Mouse (Mus musculus) limb, embryonic 14.5 days (tissue): ENCODE measurements around the gene Smpdl3b. TPM values are rescaled to one million over a fixed set of nuclear protein-coding genes. Genes with fewer than 3 reads are reported as not detected.

Source experiments
- ATAC-seq: fragments of 200-750 bp; cut with Nextera tagmentation; 2 replicates; pipeline ENCODE4 v1.8.0; 2017; ENCODE audit warnings: low read depth, moderate number of reproducible peaks, moderate TSS enrichment; ENCODE audit not compliant: low FRiP score
- DNase-seq: peaks from one replicate; pipeline ENCODE4 v3.0.0-alpha.2; 2015; ENCODE audit warnings: low spot score
- H3K27ac ChIP-seq: fragments of 300-500 bp; sonication (generic); replicated peaks from 2 replicates; pipeline ENCODE4 v1.5.1; 2014; ENCODE audit warnings: low read depth, mild to moderate bottlenecking, low read length, moderate library complexity, mixed read lengths
- H3K27me3 ChIP-seq: fragments of 300-500 bp; sonication (generic); 2 replicates; pipeline ENCODE4 v1.6.1; 2014; ENCODE audit warnings: low read length, mixed read lengths; ENCODE audit not compliant: control insufficient read depth, insufficient read depth
- H3K36me3 ChIP-seq: fragments of 300-500 bp; sonication (generic); 2 replicates; pipeline ENCODE4 v1.6.1; 2014; ENCODE audit warnings: mild to moderate bottlenecking, low read length, moderate library complexity, mixed read lengths; ENCODE audit not compliant: control insufficient read depth, insufficient read depth
- H3K4me1 ChIP-seq: fragments of 300-500 bp; sonication (generic); 2 replicates; pipeline ENCODE4 v1.6.1; 2014; ENCODE audit warnings: antibody characterized with exemption, low read length, mixed read lengths; ENCODE audit not compliant: control insufficient read depth, insufficient read depth
- H3K4me2 ChIP-seq: fragments of 300-500 bp; sonication (generic); replicated peaks from 2 replicates; pipeline ENCODE4 v1.6.1; 2014; ENCODE audit warnings: low read depth, mild to moderate bottlenecking, low read length, moderate library complexity; ENCODE audit not compliant: severe bottlenecking
- H3K4me3 ChIP-seq: fragments of 300-500 bp; sonication (generic); replicated peaks from 2 replicates; pipeline ENCODE4 v1.5.1; 2014; ENCODE audit warnings: low read length
- H3K9ac ChIP-seq: fragments of 300-500 bp; sonication (generic); 2 replicates; pipeline ENCODE4 v1.6.1; 2014; ENCODE audit warnings: mild to moderate bottlenecking, low read depth, low read length, moderate library complexity; ENCODE audit not compliant: severe bottlenecking
- H3K9me3 ChIP-seq: fragments of 300-500 bp; sonication (generic); 2 replicates; pipeline ENCODE4 v1.6.1; 2016; ENCODE audit warnings: low read length; ENCODE audit not compliant: control insufficient read depth
- POLR2A ChIP-seq: fragments of 200-500 bp; IDR thresholded peaks from 2 replicates; pipeline ENCODE4 v1.8.0; 2012; ENCODE audit warnings: inconsistent platforms, mild to moderate bottlenecking, moderate library complexity, borderline replicate concordance; ENCODE audit not compliant: insufficient read depth, insufficient read length; ENCODE audit errors: extremely low read depth
- WGBS: fragments of 180-500 bp; shearing (Covaris S2); extraction: QIAGEN DNeasy Blood & Tissue Kit; methylation state at CpG from one replicate; pipeline ENCODE4 v1.1.7; 2014; 5-methylcytosine and 5-hydroxymethylcytosine counted together
- polyA plus RNA-seq, 2 experiments: library from polyadenylated mRNA; depleted of rRNA in 1 of 2; stranded (reverse) in 1 of 2; unstranded in 1 of 2; fragments of >200 nt; fragmentation: Nextera tagmentation in 1 of 2; extraction: Ambion mirVana in 1 of 2; gene quantifications; 2 replicates each; pipeline versions ENCODE4 v1.2.1 to v1.2.3; 2012 to 2014

Gene Smpdl3b
- polyA plus RNA-seq, 2 experiments = 7.1 to 8.0 TPM

DNA sequence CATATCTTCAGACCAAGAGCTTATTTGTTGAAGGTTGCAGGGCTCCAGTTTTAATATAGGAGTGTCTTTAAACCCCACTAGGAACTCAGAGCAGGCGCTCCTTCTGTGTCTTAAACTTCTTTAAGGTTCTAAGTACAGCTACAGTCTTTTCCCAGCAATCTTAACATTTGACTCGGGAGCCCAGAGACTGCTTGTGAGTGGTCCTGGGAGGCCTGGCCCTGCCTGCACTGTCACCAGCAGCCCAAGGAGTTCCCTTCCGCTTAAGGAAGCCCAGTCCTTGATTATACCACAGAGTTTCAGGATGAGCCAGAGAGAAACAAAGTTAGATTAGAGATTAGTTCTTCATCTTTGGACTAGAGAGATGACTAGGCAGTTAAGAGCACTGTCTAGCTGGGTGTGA lies 63.7 kb downstream of the Smpdl3b start:
- Histone ChIP-seq H3K4me3 (no peak overlapping the region), H3K9me3 (no peaks in the 10 kb centered on the region), H3K9ac (no peak overlapping the region), H3K27ac (no peak overlapping the region), H3K27me3 (no peaks in the 10 kb centered on the region), H3K4me2 (no peak overlapping the region), H3K36me3 (peaks cover 61% of the 10 kb centered on the region), H3K4me1 (no peaks in the 10 kb centered on the region)
- ATAC-seq (no peak), DNase-seq (no peak)
- no peak for TF ChIP-seq POLR2A
- 88% methylated on average over 3 of the region's 3 CpGs for WGBS

DNA sequence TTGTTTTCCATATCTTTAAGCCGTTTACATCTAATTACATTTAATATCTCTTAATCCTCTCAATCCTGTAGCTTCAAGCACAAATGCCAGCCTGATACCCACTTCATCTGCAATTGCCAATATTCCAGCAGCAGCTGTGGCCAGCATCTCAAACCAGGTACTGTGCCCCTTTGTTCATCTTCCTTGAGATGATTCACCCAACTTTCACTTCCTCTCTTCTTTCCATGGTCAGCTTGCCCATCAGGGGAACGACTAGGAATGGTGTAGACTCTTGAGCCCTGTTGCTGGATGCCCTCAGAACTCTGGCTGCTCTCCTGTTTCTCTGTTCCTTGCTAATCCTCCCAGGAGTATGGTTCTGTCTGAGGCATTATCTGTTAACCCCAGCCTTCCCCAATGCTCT lies 67.4 kb downstream of the Smpdl3b start:
- TF ChIP-seq POLR2A = no peak
- ATAC-seq (no peak), DNase-seq (no peak)
- H3K9ac ChIP-seq = no peak overlapping the region
- peaks cover 54% of the 10 kb centered on the region for H3K36me3 ChIP-seq
- no peak overlapping the region for H3K4me3 ChIP-seq
- no peak overlapping the region for H3K4me2 ChIP-seq
- no peaks in the 10 kb centered on the region for H3K9me3 ChIP-seq
- WGBS = 97% methylated on average over 2 of the region's 2 CpGs
- H3K27me3 ChIP-seq = no peaks in the 10 kb centered on the region
- no peak overlapping the region for H3K27ac ChIP-seq
- H3K4me1 ChIP-seq = no peaks in the 10 kb centered on the region

Other genes starting within 250 kb of the Smpdl3b start
- 6.4 and 7.4 TPM in 2 replicates for gene Sesn2, start 246.8 kb downstream of the Smpdl3b start, polyA plus RNA-seq (2012; rRNA removed)
- gene Sesn2, start 246.8 kb downstream of the Smpdl3b start, polyA plus RNA-seq (2014; fragmentation: Nextera tagmentation; extraction: Ambion mirVana) = 5.9 and 6.2 TPM in 2 replicates
- 367 and 583 TPM in 2 replicates for gene Atpif1, start 223.6 kb downstream of the Smpdl3b start, polyA plus RNA-seq (2012; rRNA removed)
- 966 and 986 TPM in 2 replicates for gene Atpif1, start 223.6 kb downstream of the Smpdl3b start, polyA plus RNA-seq (2014; fragmentation: Nextera tagmentation; extraction: Ambion mirVana)
- 91.3 and 114 TPM in 2 replicates for gene Dnajc8, start 221.7 kb downstream of the Smpdl3b start, polyA plus RNA-seq (2012; rRNA removed)
- 144 and 153 TPM in 2 replicates for gene Dnajc8, start 221.7 kb downstream of the Smpdl3b start, polyA plus RNA-seq (2014; fragmentation: Nextera tagmentation; extraction: Ambion mirVana)
- 1.2 and 1.3 TPM in 2 replicates for gene Ptafr, start 193.2 kb downstream of the Smpdl3b start, polyA plus RNA-seq (2012; rRNA removed)
- 0.36 and 0.86 TPM in 2 replicates for gene Ptafr, start 193.2 kb downstream of the Smpdl3b start, polyA plus RNA-seq (2014; fragmentation: Nextera tagmentation; extraction: Ambion mirVana)
- gene Eya3, start 118.3 kb downstream of the Smpdl3b start, polyA plus RNA-seq (2012; rRNA removed) = 42.0 and 45.1 TPM in 2 replicates
- gene Eya3, start 118.3 kb downstream of the Smpdl3b start, polyA plus RNA-seq (2014; fragmentation: Nextera tagmentation; extraction: Ambion mirVana) = 23.7 and 24.3 TPM in 2 replicates
- gene Xkr8, start 24.7 kb downstream of the Smpdl3b start, polyA plus RNA-seq (2012; rRNA removed) = 8.0 and 10.2 TPM in 2 replicates
- 7.3 and 9.9 TPM in 2 replicates for gene Xkr8, start 24.7 kb downstream of the Smpdl3b start, polyA plus RNA-seq (2014; fragmentation: Nextera tagmentation; extraction: Ambion mirVana)
- 74.5 and 76.4 TPM in 2 replicates for gene Rpa2, start 11.1 kb upstream of the Smpdl3b start, polyA plus RNA-seq (2012; rRNA removed)
- gene Rpa2, start 11.1 kb upstream of the Smpdl3b start, polyA plus RNA-seq (2014; fragmentation: Nextera tagmentation; extraction: Ambion mirVana) = 104 and 114 TPM in 2 replicates
- gene Themis2, start 39.1 kb upstream of the Smpdl3b start, polyA plus RNA-seq (2012; rRNA removed) = 2.0 and 2.1 TPM in 2 replicates
- 1.9 and 2.4 TPM in 2 replicates for gene Themis2, start 39.1 kb upstream of the Smpdl3b start, polyA plus RNA-seq (2014; fragmentation: Nextera tagmentation; extraction: Ambion mirVana)
- 79.7 and 91.6 TPM in 2 replicates for gene Ppp1r8, start 85.9 kb upstream of the Smpdl3b start, polyA plus RNA-seq (2012; rRNA removed)
- 66.2 and 68.0 TPM in 2 replicates for gene Ppp1r8, start 85.9 kb upstream of the Smpdl3b start, polyA plus RNA-seq (2014; fragmentation: Nextera tagmentation; extraction: Ambion mirVana)
- 54.2 and 57.3 TPM in 2 replicates for gene Stx12, start 127.3 kb upstream of the Smpdl3b start, polyA plus RNA-seq (2012; rRNA removed)
- gene Stx12, start 127.3 kb upstream of the Smpdl3b start, polyA plus RNA-seq (2014; fragmentation: Nextera tagmentation; extraction: Ambion mirVana) = 64.6 and 65.2 TPM in 2 replicates
- gene Fam76a, start 165.3 kb upstream of the Smpdl3b start, polyA plus RNA-seq (2012; rRNA removed) = 19.0 and 19.1 TPM in 2 replicates
- gene Fam76a, start 165.3 kb upstream of the Smpdl3b start, polyA plus RNA-seq (2014; fragmentation: Nextera tagmentation; extraction: Ambion mirVana) = 48.3 and 57.1 TPM in 2 replicates
- 0.54 and 0.64 TPM in 2 replicates for gene Fgr, start 216.8 kb upstream of the Smpdl3b start, polyA plus RNA-seq (2012; rRNA removed)
- gene Fgr, start 216.8 kb upstream of the Smpdl3b start, polyA plus RNA-seq (2014; fragmentation: Nextera tagmentation; extraction: Ambion mirVana) = 0.35 and 0.62 TPM in 2 replicates